Mouse (Mus musculus) kidney, postnatal 14 days (tissue): ENCODE measurements around the gene Nfxl1.
"Not testable (repeated sequence)": the region's sequence is repeated elsewhere in the genome, so short reads cannot be mapped to it uniquely, and the experiment has no call there.

ENCODE experiments used
- DNase-seq: peaks from one replicate; pipeline ENCODE4 v3.0.0; 2022; ENCODE audit warnings: mixed read lengths

Gene Nfxl1

GRCm38 (mm10) chr5:72559544-72560049, at the start of gene Nfxl1:
Nfxl1 (minus strand) TSS chr5:72559684.
- DNase-seq: peak; percentile 99

GRCm38 (mm10) chr5:72603138-72603537, 43.7 kb upstream of the Nfxl1 start:
- DNase-seq: no peak

- DNase-seq: peak; percentile 77
Observed at GRCm38 (mm10) chr5:72601006-72601405, 41.5 kb upstream of the Nfxl1 start.

GRCm38 (mm10) chr5:72587192-72587681, 27.8 kb upstream of the Nfxl1 start, which contains the start of gene Gm5868:
Gm5868 (minus strand) TSS chr5:72587551.
- no peak for DNase-seq

GRCm38 (mm10) chr5:72586667-72587191, 27.2 kb upstream of the Nfxl1 start:
- DNase-seq: not testable (repeated sequence)

GRCm38 (mm10) chr5:72586122-72586521, 26.6 kb upstream of the Nfxl1 start:
- DNase-seq: not testable (repeated sequence)

- DNase-seq: not testable (repeated sequence)
Observed at GRCm38 (mm10) chr5:72580970-72581332, 21.5 kb upstream of the Nfxl1 start, which contains the start of gene Zar1. Zar1 (minus strand) TSS chr5:72581254.

GRCm38 (mm10) chr5:72580088-72580969, 20.8 kb upstream of the Nfxl1 start:
- not testable (repeated sequence) for DNase-seq

- not testable (repeated sequence) for DNase-seq
Observed at GRCm38 (mm10) chr5:72579599-72579998, 20.1 kb upstream of the Nfxl1 start.

- peak; percentile 49 for DNase-seq
Observed at GRCm38 (mm10) chr5:72565621-72566020, 6.1 kb upstream of the Nfxl1 start.

- DNase-seq: not testable (repeated sequence)
Observed at GRCm38 (mm10) chr5:72563183-72563582, 3.7 kb upstream of the Nfxl1 start.

GRCm38 (mm10) chr5:72560976-72561628, 1.6 kb upstream of the Nfxl1 start:
- no peak for DNase-seq

- DNase-seq: no peak
Observed at GRCm38 (mm10) chr5:72558716-72559526, 563 bp downstream of the Nfxl1 start.

- DNase-seq: no peak
Observed at GRCm38 (mm10) chr5:72556245-72556644, 3.2 kb downstream of the Nfxl1 start.

GRCm38 (mm10) chr5:72551209-72551608, 8.3 kb downstream of the Nfxl1 start:
- DNase-seq: no peak

GRCm38 (mm10) chr5:72528896-72529295, 30.6 kb downstream of the Nfxl1 start:
- DNase-seq: no peak

- DNase-seq: no peak
Observed at GRCm38 (mm10) chr5:72513808-72514207, 45.7 kb downstream of the Nfxl1 start.

- peak; percentile 13 for DNase-seq
Observed at GRCm38 (mm10) chr5:72505740-72506139, 53.7 kb downstream of the Nfxl1 start.

- DNase-seq: peak; percentile 11
Observed at GRCm38 (mm10) chr5:72503531-72504523, 55.7 kb downstream of the Nfxl1 start, which contains the start of gene Corin. Corin (minus strand) TSS chr5:72504473.

- no peak for DNase-seq
Observed at GRCm38 (mm10) chr5:72502778-72503177, 56.7 kb downstream of the Nfxl1 start.

GRCm38 (mm10) chr5:72501763-72502162, 57.7 kb downstream of the Nfxl1 start:
- no peak for DNase-seq
